Mouse (Mus musculus) adrenal gland, postnatal 36 days (tissue): ENCODE results near the gene D830030K20Rik. TPM values are rescaled to one million over a fixed set of nuclear protein-coding genes. Genes with fewer than 3 reads are reported as not detected.
"Not testable (repeated sequence)": the region's sequence is repeated elsewhere in the genome, so short reads cannot be mapped to it uniquely, and the experiment has no call there.

Experiments used
- DNase-seq, 2 experiments: peaks; one replicate each; pipeline ENCODE4 v3.0.0; 2021; ENCODE audit warnings: mixed read lengths in 1 of 2
- long read RNA-seq, 2 experiments: library from polyadenylated mRNA; stranded (forward); transcript quantifications; one replicate each; pipeline ENCODE4 v2.0.0; 2021; ENCODE audit warnings: borderline sequencing depth in 2 of 2
- total RNA-seq, 2 experiments: library from RNA; stranded (reverse); gene quantifications; 2 replicates each; pipeline ENCODE4 v1.2.3; 2021

D830030K20Rik gene
- under 1 TPM; 0.49 to 0.63 TPM for total RNA-seq
- long read RNA-seq, experiment 1: 0 reads
- long read RNA-seq, experiment 2: 0 reads

- not testable (repeated sequence) for DNase-seq
Measured at GRCm38 (mm10) chr14:3208272-3209152, at the start of gene D830030K20Rik. D830030K20Rik (plus strand) TSS chr14:3208488.

GRCm38 (mm10) chr14:3187955-3188354 is 20.3 kb upstream of the D830030K20Rik start, which contains the start of gene Gm5795:
Gm5795 (plus strand) TSS chr14:3188255.
- not testable (repeated sequence) for DNase-seq

GRCm38 (mm10) chr14:3209367-3209766 is 1.1 kb downstream of the D830030K20Rik start:
- peak in 1 of 2 experiments; percentile 0 for DNase-seq

GRCm38 (mm10) chr14:3262531-3262930 is 54.2 kb downstream of the D830030K20Rik start:
- DNase-seq: not testable (repeated sequence)

Other genes with a start within 250 kb of the D830030K20Rik start
- gene Gm2888, start 178.5 kb upstream of the D830030K20Rik start, total RNA-seq: not detected
- under 1 TPM; 0.17 to 0.20 TPM for gene Gm2897, start 159.2 kb upstream of the D830030K20Rik start, total RNA-seq
- not detected for gene Gm10340, start 74.5 kb upstream of the D830030K20Rik start, total RNA-seq
- gene Gm5795, start 20.2 kb upstream of the D830030K20Rik start, total RNA-seq: not detected
- gene Gm2956, start 124.1 kb downstream of the D830030K20Rik start, total RNA-seq: not detected
- gene Gm10413, start 186.6 kb downstream of the D830030K20Rik start, total RNA-seq: not detected
- not detected for gene Gm10409, start 204.1 kb downstream of the D830030K20Rik start, total RNA-seq
- not detected for gene Gm3005, start 219.6 kb downstream of the D830030K20Rik start, total RNA-seq
- gene Gm10408, start 240.9 kb downstream of the D830030K20Rik start, total RNA-seq: not detected